Mouse (Mus musculus) lung, embryonic 15.5 days (tissue): ENCODE data around the gene Arhgap23. TPM values are rescaled to one million over a fixed set of nuclear protein-coding genes. Genes with fewer than 3 reads are reported as not detected.

Source experiments
- ATAC-seq: fragments of 200-750 bp; cut with Nextera tagmentation; 2 replicates; pipeline ENCODE4 v1.8.0; 2017; ENCODE audit warnings: moderate number of reproducible peaks, borderline replicate concordance; ENCODE audit not compliant: low FRiP score, low TSS enrichment; ENCODE audit errors: extremely low read depth
- H3K27ac ChIP-seq: fragments of 300-500 bp; sonication (generic); 2 replicates; pipeline ENCODE4 v1.5.1; 2015; ENCODE audit warnings: moderate library complexity, mild to moderate bottlenecking, inconsistent platforms
- H3K27me3 ChIP-seq: fragments of 300-500 bp; sonication (generic); 2 replicates; pipeline ENCODE4 v1.6.1; 2015; ENCODE audit warnings: inconsistent platforms
- H3K36me3 ChIP-seq: fragments of 300-500 bp; sonication (generic); 2 replicates; pipeline ENCODE4 v1.6.1; 2015; ENCODE audit warnings: inconsistent platforms
- H3K4me1 ChIP-seq: fragments of 300-500 bp; sonication (generic); 2 replicates; pipeline ENCODE4 v1.6.1; 2015; ENCODE audit warnings: inconsistent platforms
- H3K4me2 ChIP-seq: fragments of 300-500 bp; sonication (generic); 2 replicates; pipeline ENCODE4 v1.6.1; 2015; ENCODE audit warnings: inconsistent platforms, mild to moderate bottlenecking, moderate library complexity
- H3K4me3 ChIP-seq: fragments of 300-500 bp; sonication (generic); 2 replicates; pipeline ENCODE4 v1.5.1; 2015; ENCODE audit warnings: mild to moderate bottlenecking, inconsistent platforms
- H3K9ac ChIP-seq: fragments of 300-500 bp; sonication (generic); 2 replicates; pipeline ENCODE4 v1.6.1; 2015; ENCODE audit warnings: inconsistent platforms
- H3K9me3 ChIP-seq: fragments of 300-500 bp; sonication (generic); 2 replicates; pipeline ENCODE4 v1.6.1; 2016; ENCODE audit warnings: inconsistent platforms
- WGBS: fragments of 180-500 bp; shearing (Covaris S2); methylation state at CpG from one replicate; pipeline ENCODE4 v1.1.7; 2015; 5-methylcytosine and 5-hydroxymethylcytosine counted together
- polyA plus RNA-seq: library from polyadenylated mRNA; unstranded; fragments of >200 nt; fragmentation: Nextera tagmentation; extraction: Ambion mirVana; gene quantifications from 2 replicates; pipeline ENCODE4 v1.2.1, GENCODE M21; 2015

Gene Arhgap23
- 7.0 and 7.4 TPM in 2 replicates for polyA plus RNA-seq

DNA sequence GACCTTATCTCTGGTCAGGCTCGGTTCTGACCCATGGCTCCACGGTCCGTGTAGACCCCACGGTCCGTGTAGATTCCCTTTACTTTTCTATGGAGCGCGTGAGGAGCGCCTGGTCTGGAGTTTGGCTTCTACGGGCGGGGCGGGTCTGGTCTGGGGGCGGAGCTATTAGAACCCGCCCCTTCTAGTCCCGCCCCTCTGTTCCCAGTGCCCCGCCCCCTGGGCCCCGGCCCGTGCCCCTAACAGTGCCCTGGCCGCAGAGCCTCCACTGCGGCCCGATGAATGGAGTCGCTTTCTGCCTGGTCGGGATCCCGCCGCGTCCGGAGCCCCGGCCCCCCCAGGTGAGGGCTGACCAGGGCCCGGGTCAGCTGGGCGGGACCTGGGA lies at the start of gene Arhgap23:
Gene Arhgap23, plus strand, starts transcription at position 204 of the 382 bp plus-strand sequence.
- Histone ChIP-seq H3K36me3 (no peaks in the 10 kb centered on the region), H3K9me3 (no peaks in the 10 kb centered on the region), H3K27me3 (no peaks in the 10 kb centered on the region), H3K4me3 (peak within 1 kb of the TSS; percentile 62), H3K4me2 (peak within 1 kb of the TSS; percentile 85), H3K27ac (peak within 1 kb of the TSS; percentile 82), H3K9ac (peak within 1 kb of the TSS; percentile 74), H3K4me1 (peaks cover 40% of the 10 kb centered on the region)
- under 1% methylated on average over 29 of the region's 29 CpGs for WGBS
- ATAC-seq, result peak; percentile 85

DNA sequence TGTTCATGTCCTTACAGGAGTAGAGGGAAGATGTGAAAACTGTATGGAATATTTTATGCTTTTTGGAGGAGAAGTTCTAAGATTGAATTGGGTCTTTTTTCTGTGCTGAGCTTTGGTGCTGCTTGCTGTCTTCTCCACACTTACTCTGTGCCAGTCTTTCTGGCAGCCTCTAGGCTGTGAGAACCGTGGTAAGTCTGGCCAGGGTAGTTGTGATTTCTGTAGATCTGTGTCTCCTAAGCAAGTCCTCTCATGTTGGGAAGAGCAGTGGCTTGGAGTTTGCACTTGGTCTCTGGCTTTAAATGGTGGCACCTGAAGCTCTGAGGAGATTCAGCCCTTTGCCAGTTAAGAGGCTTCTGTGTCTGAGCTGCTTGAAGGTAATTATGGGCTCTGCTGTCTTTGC lies 49.8 kb upstream of the Arhgap23 start:
- no peaks in the 10 kb centered on the region for H3K27me3 ChIP-seq
- H3K27ac ChIP-seq, result no peak overlapping the region
- no peak overlapping the region for H3K4me3 ChIP-seq
- peak overlapping the region; percentile 84; the same call in 1 of the 2 replicates for H3K4me2 ChIP-seq
- no peak overlapping the region for H3K9ac ChIP-seq
- H3K36me3 ChIP-seq, result no peaks in the 10 kb centered on the region
- peaks cover 47% of the 10 kb centered on the region for H3K4me1 ChIP-seq
- no peaks in the 10 kb centered on the region for H3K9me3 ChIP-seq
- 55% methylated on average over 1 of the region's 1 CpGs for WGBS
- no peak for ATAC-seq

DNA sequence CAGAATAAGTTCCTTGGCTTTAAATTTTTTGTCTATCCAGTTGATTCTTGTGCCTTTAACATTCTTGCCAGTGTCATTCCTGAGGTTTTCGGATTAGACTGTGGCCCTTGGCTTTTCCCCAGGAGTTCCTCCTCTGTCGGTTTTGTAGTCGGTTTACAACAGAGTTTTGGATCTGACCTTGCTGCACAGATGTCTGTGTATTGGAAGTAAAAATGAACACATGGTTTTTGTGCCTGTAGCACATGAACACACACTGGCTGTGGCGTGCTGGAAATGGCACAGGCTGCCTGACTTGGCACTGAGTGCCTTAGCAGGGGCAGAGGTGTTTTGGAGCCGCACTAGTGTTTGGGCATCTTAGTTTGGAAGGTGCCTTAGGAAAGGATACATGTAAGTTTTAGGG lies 46.8 kb upstream of the Arhgap23 start:
- Histone ChIP-seq H3K36me3 (0 out of 2 replicates have a peak, but pooled peaks cover 3% of the 10 kb centered on the region), H3K4me1 (peaks cover 47% of the 10 kb centered on the region), H3K27me3 (no peaks in the 10 kb centered on the region), H3K9ac (no peak overlapping the region), H3K9me3 (no peaks in the 10 kb centered on the region), H3K27ac (no peak overlapping the region; the same call in 1 of the 2 replicates), H3K4me2 (no peak overlapping the region), H3K4me3 (no peak overlapping the region)
- no peak for ATAC-seq
- 65% methylated on average over 5 of the region's 5 CpGs for WGBS

DNA sequence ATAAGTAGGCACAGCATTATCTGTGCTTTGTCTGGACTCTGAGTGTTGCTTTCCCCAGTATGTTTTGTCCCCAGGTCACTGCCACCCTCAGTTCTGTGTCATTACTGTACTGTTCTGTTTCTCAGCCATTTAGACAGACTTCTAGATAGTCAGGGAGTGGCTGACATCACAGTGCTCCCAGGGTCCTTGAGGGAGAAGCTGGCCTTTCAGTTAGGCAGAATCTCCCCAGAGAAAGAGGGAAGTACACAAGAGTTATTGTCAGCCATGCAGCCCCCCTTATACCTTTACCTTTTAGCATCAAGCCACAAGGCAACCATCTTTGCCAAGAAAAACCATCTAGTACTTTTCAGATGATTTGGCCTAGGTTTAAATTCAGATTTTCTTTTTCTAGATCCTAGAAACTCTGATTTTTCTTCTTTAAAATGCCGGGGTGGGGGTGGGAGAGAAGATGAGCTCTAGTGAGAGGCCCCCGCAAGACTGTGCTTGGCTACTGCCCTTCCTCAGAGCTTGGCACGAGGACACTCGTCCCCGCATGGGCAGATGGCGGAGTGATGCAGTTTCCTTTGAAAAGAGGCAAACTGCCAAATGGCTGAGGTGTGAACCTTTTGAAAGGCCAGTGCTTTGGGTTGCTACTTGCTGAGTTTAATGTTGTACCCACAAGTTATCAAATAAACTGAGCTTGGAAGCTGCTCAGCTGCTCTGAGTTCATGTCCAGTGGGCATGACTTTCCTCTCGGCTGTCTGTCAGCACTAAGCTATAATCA lies 44.8 kb upstream of the Arhgap23 start:
- Histone ChIP-seq H3K9me3 (no peaks in the 10 kb centered on the region), H3K27me3 (no peaks in the 10 kb centered on the region), H3K9ac (no peak overlapping the region), H3K4me3 (no peak overlapping the region), H3K4me2 (no peak overlapping the region), H3K36me3 (peaks cover 14% of the 10 kb centered on the region), H3K4me1 (peaks cover 27% of the 10 kb centered on the region), H3K27ac (no peak overlapping the region)
- 39% methylated on average over 7 of the region's 7 CpGs for WGBS
- no peak for ATAC-seq

DNA sequence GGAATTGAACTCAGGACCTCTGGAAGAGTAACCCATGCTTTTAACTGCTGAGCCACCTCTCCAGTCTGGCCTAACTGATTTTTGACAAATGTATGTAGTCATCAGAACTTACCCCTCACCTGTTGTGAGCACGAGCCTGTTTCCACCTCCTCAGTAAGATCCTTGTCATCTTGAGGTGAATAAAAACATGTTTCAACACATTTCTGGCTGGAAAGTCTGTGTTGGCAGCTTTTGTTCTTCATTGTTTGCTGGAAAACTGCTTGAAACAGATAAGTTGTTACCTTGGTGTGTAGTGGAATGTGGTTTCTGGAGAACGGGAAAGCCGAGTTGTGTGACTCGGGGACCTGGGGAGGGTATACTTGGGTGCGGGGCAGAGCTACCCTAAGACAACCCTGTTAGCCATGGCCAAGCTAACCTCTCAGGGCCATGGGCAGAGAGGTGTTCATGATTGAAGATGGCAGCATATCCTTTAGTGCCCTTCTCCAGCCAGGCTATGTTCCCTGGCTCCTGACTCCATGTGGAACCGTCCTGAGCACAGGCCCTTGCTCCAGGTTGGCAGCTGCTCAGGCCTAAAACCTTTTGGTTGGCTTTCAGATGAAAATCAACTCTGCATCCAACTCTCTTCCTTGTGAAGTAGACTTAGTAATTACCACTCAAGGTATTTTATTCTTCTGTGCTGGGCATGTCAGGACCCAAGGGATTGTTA lies 43.0 kb upstream of the Arhgap23 start:
- Histone ChIP-seq H3K4me2 (no peak overlapping the region), H3K36me3 (peaks cover 27% of the 10 kb centered on the region), H3K9ac (no peak overlapping the region), H3K27me3 (no peaks in the 10 kb centered on the region), H3K4me1 (peaks cover 23% of the 10 kb centered on the region), H3K27ac (no peak overlapping the region), H3K9me3 (no peaks in the 10 kb centered on the region), H3K4me3 (no peak overlapping the region)
- ATAC-seq, result no peak
- WGBS, result 70% methylated on average over 6 of the region's 6 CpGs

DNA sequence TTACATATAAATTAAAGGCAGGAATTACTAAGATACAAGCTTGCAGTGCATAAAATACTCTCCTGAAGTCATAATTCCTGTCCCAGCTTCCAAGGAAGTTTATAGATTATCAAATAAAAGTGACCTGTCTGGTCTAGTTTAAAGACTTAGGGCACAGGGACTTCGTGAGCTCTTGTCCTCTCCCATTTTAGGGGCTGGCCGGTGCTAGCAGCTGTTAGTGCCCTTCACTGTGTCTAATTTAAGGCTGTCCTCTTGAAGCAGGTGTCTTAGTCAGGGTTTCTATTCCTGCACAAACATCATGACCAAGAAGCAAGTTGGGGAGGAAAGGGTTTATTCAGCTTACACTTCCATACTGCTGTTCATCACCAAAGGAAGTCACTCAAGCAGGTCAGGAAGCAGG lies 41.9 kb upstream of the Arhgap23 start:
- no peak overlapping the region for H3K4me3 ChIP-seq
- no peak for ATAC-seq
- H3K27ac ChIP-seq, result no peak overlapping the region
- WGBS, result 88% methylated on average over 2 of the region's 2 CpGs
- no peaks in the 10 kb centered on the region for H3K27me3 ChIP-seq
- H3K4me2 ChIP-seq, result no peak overlapping the region
- peaks cover 38% of the 10 kb centered on the region for H3K36me3 ChIP-seq
- no peaks in the 10 kb centered on the region for H3K9me3 ChIP-seq
- peaks cover 15% of the 10 kb centered on the region for H3K4me1 ChIP-seq
- no peak overlapping the region for H3K9ac ChIP-seq

DNA sequence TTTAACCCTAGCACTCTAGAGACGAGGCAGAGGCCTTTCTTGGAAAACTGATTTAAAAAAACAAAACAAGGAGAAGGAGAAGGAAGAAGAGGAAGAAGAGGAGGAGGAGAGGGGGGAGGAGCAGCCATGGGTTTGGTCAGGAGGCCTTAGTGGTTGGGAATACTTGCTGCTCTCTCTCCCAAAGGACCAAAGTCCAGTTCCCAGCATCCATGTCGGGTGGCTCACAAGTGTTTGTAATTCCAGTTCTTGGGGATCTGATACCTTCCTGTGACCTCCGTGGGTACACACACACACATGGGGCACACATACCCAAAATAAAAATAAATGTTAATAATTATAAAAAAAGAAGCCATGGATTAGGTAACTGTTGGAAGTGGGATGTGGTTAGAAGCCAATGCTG lies 35.3 kb upstream of the Arhgap23 start:
- ATAC-seq, result no peak
- H3K9ac ChIP-seq, result no peak overlapping the region
- no peak overlapping the region for H3K4me2 ChIP-seq
- no peaks in the 10 kb centered on the region for H3K9me3 ChIP-seq
- peaks cover 53% of the 10 kb centered on the region for H3K36me3 ChIP-seq
- H3K27me3 ChIP-seq, result no peaks in the 10 kb centered on the region
- H3K27ac ChIP-seq, result no peak overlapping the region
- WGBS, result 73% methylated on average over 3 of the region's 3 CpGs
- H3K4me3 ChIP-seq, result no peak overlapping the region
- H3K4me1 ChIP-seq, result no peaks in the 10 kb centered on the region

DNA sequence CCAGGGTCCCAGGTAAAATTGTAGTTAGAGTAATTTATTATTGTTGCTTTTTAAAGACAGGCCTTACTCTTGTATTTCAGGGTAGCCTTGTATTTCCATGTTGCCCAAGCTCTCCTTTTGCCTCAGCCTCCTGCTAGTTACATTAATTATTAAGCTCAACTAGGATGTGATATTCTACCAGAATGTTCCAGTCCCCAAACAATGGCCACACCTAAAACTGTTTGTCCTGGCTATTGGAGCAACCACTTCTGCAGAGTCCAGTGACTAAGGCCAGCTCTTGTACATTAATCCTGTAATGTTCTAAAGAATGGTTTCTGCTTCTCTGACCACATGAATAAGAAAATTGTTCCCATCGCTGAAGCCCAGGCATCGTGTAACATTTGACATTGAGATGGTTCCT lies 32.3 kb upstream of the Arhgap23 start:
- ATAC-seq, result no peak
- Histone ChIP-seq H3K36me3 (peaks cover 35% of the 10 kb centered on the region), H3K4me2 (no peak overlapping the region), H3K27me3 (no peaks in the 10 kb centered on the region), H3K27ac (no peak overlapping the region), H3K4me1 (no peaks in the 10 kb centered on the region), H3K4me3 (no peak overlapping the region), H3K9me3 (no peaks in the 10 kb centered on the region), H3K9ac (no peak overlapping the region)
- 92% methylated on average over 2 of the region's 2 CpGs for WGBS

DNA sequence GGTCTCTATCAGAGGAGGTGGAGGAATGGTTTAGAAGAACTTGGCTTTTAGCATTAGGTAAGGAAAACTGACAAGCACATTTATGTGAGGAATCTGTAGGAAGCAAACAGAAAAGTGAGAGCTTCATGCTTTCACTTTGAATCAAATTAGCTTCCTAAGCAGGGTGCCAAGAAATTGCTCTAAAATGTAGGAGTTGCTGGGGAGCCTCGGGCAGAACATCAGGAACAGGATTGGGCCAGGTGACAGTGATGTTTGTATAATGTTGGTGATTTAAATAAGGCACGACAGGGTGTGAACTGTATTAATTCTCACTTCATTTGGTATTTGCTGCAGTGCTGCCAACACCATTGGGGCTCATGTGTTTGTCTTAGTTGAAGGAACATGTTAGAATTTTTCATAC lies 31.6 kb upstream of the Arhgap23 start:
- H3K9me3 ChIP-seq, result no peaks in the 10 kb centered on the region
- 33% methylated on average over 2 of the region's 2 CpGs for WGBS
- H3K4me2 ChIP-seq, result no peak overlapping the region
- no peak for ATAC-seq
- H3K27ac ChIP-seq, result no peak overlapping the region
- peaks cover 28% of the 10 kb centered on the region for H3K36me3 ChIP-seq
- no peak overlapping the region for H3K4me3 ChIP-seq
- no peaks in the 10 kb centered on the region for H3K27me3 ChIP-seq
- no peaks in the 10 kb centered on the region for H3K4me1 ChIP-seq
- no peak overlapping the region for H3K9ac ChIP-seq

DNA sequence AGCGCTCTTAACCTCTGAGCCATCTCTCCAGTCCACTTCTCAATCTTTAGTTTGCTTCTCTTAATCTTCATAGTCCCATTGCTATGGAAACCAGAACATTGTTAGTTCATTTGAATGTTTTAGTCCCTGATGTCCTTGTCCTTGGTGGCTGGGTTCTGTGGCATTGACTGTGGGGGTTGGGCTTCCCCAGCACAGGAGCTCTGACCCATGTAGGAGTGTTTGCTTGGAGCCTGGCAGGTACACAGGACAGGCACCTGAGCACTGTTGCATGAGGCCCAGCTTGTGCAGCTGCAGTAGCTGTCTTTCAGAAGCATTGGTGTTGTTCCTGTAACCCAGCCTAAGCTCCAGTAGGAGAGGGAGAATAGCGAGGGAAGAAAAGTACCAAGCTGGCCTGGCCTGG lies 27.5 kb upstream of the Arhgap23 start:
- Histone ChIP-seq H3K36me3 (peaks cover 44% of the 10 kb centered on the region), H3K4me1 (peaks cover 17% of the 10 kb centered on the region; the same call in 1 of the 2 replicates), H3K9ac (no peak overlapping the region), H3K9me3 (no peaks in the 10 kb centered on the region), H3K4me3 (no peak overlapping the region), H3K27me3 (no peaks in the 10 kb centered on the region), H3K27ac (no peak overlapping the region), H3K4me2 (no peak overlapping the region)
- 86% methylated on average over 2 of the region's 2 CpGs for WGBS
- ATAC-seq, result no peak

DNA sequence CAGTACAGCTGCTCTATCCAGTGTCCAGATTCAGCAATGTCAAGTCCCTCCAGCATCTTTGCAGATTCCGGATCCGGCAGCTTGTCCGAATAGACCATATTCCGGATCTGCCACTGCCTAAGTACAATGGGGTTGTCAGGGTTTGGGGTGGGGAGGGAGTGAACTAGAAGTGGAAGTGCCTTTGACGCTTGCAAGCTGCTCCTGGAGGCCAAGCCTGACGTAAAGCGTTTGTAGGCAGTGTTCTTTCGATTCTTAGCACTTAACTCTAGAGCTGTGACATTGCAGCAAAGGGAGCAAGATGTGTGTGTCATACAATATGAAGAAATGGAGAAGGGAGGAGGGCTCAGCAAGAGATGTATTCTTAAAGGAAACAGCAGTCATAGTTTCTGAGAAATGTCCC lies 26.2 kb upstream of the Arhgap23 start:
- Histone ChIP-seq H3K9ac (no peak overlapping the region), H3K36me3 (peaks cover 40% of the 10 kb centered on the region)
- ATAC-seq, result no peak

DNA sequence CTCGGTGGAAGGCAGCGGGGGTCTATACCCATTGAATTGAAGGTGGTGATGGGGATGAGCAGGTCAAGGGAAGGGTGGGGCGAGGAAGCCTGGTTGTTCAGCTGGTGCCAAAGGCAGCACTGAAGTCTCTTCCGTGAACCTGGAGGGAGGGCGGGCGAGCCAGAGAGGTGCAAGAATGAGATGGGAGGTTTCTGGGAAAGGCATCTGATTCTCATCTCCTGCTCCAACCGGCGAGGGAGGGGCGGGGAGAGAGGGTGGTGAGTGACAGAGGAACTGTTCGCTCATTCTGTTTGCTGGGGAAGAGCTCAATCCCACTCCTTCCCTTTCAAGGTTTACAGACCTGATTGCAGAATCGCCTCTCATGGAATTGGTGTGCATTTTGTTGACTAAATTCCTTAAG lies 21.7 kb upstream of the Arhgap23 start:
- Histone ChIP-seq H3K4me1 (peaks cover 19% of the 10 kb centered on the region; the same call in 1 of the 2 replicates), H3K4me2 (no peak overlapping the region), H3K27me3 (no peaks in the 10 kb centered on the region), H3K4me3 (no peak overlapping the region), H3K36me3 (peaks cover 43% of the 10 kb centered on the region), H3K9me3 (no peaks in the 10 kb centered on the region), H3K9ac (no peak overlapping the region), H3K27ac (no peak overlapping the region)
- 61% methylated on average over 11 of the region's 11 CpGs for WGBS
- no peak for ATAC-seq

More for the DNA sequence above, 26.2 kb upstream of the Arhgap23 start:
- H3K4me2 ChIP-seq, result no peak overlapping the region
- peaks cover 19% of the 10 kb centered on the region; the same call in 1 of the 2 replicates for H3K4me1 ChIP-seq
- no peak overlapping the region for H3K27ac ChIP-seq
- 73% methylated on average over 8 of the region's 8 CpGs for WGBS
- no peak overlapping the region for H3K4me3 ChIP-seq
- no peaks in the 10 kb centered on the region for H3K27me3 ChIP-seq
- H3K9me3 ChIP-seq, result no peaks in the 10 kb centered on the region
